Mouse (Mus musculus) G1E (cell line): ENCODE data around the gene Copg1. TPM values are rescaled to one million over a fixed set of nuclear protein-coding genes. Genes with fewer than 3 reads are reported as not detected.

Source experiments
- ATAC-seq: 2 replicates; pipeline ENCODE4 v1.8.0; 2016; ENCODE audit warnings: mild to moderate bottlenecking; ENCODE audit not compliant: insufficient number of reproducible peaks, poor library complexity, low FRiP score, severe bottlenecking; ENCODE audit errors: extremely low read depth
- DNase-seq: peaks from one replicate; pipeline ENCODE4 v3.0.0; 2012; ENCODE audit warnings: low spot score
- H3K27me3 ChIP-seq: 2 replicates; pipeline ENCODE4 v1.6.1; 2012; ENCODE audit warnings: mild to moderate bottlenecking, low read length, inconsistent platforms; ENCODE audit not compliant: insufficient read depth
- H3K36me3 ChIP-seq: replicated peaks from 2 replicates; pipeline ENCODE3; 2012; ENCODE audit warnings: mild to moderate bottlenecking, inconsistent platforms
- H3K4me1 ChIP-seq: 2 replicates; pipeline ENCODE4 v1.6.1; 2012; ENCODE audit warnings: low read depth, low read length, inconsistent platforms, mixed read lengths; ENCODE audit not compliant: insufficient read depth
- H3K4me3 ChIP-seq: 2 replicates; pipeline ENCODE4 v1.5.1; 2012; ENCODE audit warnings: low read depth, mild to moderate bottlenecking, inconsistent platforms, low read length, moderate library complexity, mixed read lengths
- H3K9me3 ChIP-seq: replicated peaks from 2 replicates; pipeline ENCODE4 v1.6.1; 2012; ENCODE audit warnings: inconsistent platforms
- CTCF ChIP-seq: IDR thresholded peaks from 2 replicates; pipeline ENCODE4 v1.5.1; 2012; ENCODE audit warnings: low read depth, low read length, inconsistent platforms, mixed read lengths
- GATA1 ChIP-seq: IDR thresholded peaks from 2 replicates; pipeline ENCODE4 v1.6.1; 2012; ENCODE audit warnings: borderline replicate concordance, low read length, inconsistent platforms, mixed read lengths
- GATA2 ChIP-seq: IDR thresholded peaks from 2 replicates; pipeline ENCODE4 v1.6.1; 2012; ENCODE audit warnings: low read depth, low read length, inconsistent platforms, borderline replicate concordance
- POLR2AphosphoS5 ChIP-seq: IDR thresholded peaks from 2 replicates; pipeline ENCODE4 v1.6.1; 2012; ENCODE audit warnings: low read depth, low read length, inconsistent platforms; ENCODE audit not compliant: insufficient replicate concordance
- TAL1 ChIP-seq: conservative IDR thresholded peaks from 2 replicates; pipeline ENCODE4 v1.6.1; 2012; ENCODE audit warnings: low read depth, low read length, inconsistent platforms, mixed read lengths
- polyA plus RNA-seq: library from polyadenylated mRNA; stranded (reverse); fragments of >175 nt; gene quantifications from 2 replicates; pipeline ENCODE4 v1.2.3, GENCODE M21; 2012
- total RNA-seq, 2 experiments: library from RNA; stranded (forward) in 1 of 2; stranded (reverse) in 1 of 2; fragments of 200-1000 nt in 1 of 2; fragments of >200 nt in 1 of 2; fragmentation: Nextera tagmentation in 1 of 2; gene quantifications; 2 replicates each; pipeline ENCODE4 v1.2.3; 2014 to 2017

The Copg1 gene
- total RNA-seq (2014; fragmentation: Nextera tagmentation), result 53.7 and 61.5 TPM in 2 replicates
- total RNA-seq (2017), result 73.3 and 81.9 TPM in 2 replicates
- polyA plus RNA-seq, result 16.1 and 45.2 TPM in 2 replicates

GRCm38 (mm10) chr6:87887594-87888233, at the start of gene Copg1:
Gene Copg1, plus strand, starts transcription at chr6:87887814.
- Histone ChIP-seq H3K4me1 (peaks cover 35% of the 10 kb centered on the region), H3K36me3 (peaks cover 42% of the 10 kb centered on the region), H3K27me3 (no peaks in the 10 kb centered on the region), H3K4me3 (peak within 1 kb of the TSS; percentile 83), H3K9me3 (no peaks in the 10 kb centered on the region)
- ATAC-seq, result peak; percentile 94
- peak; percentile 78 for TF ChIP-seq CTCF
- TF ChIP-seq GATA1, result no peak
- peak; percentile 89 for DNase-seq

GRCm38 (mm10) chr6:87838551-87839197, 48.9 kb upstream of the Copg1 start, which contains the start of gene Isy1:
Gene Isy1, minus strand, starts transcription at chr6:87838798.
- H3K4me1 ChIP-seq, result peaks cover 39% of the 10 kb centered on the region
- H3K27me3 ChIP-seq, result no peaks in the 10 kb centered on the region
- H3K9me3 ChIP-seq, result no peaks in the 10 kb centered on the region
- no peak for TF ChIP-seq CTCF
- TF ChIP-seq GATA1, result no peak
- TF ChIP-seq GATA2, result no peak
- TF ChIP-seq POLR2AphosphoS5, result 0 out of 2 replicates have a peak, but pooled peaks have one; percentile 65
- TF ChIP-seq TAL1, result no peak
- H3K36me3 ChIP-seq, result peaks cover 69% of the 10 kb centered on the region
- ATAC-seq (peak; percentile 94), DNase-seq (peak; percentile 76)
- H3K4me3 ChIP-seq, result peak within 1 kb of the TSS; percentile 75

DNA sequence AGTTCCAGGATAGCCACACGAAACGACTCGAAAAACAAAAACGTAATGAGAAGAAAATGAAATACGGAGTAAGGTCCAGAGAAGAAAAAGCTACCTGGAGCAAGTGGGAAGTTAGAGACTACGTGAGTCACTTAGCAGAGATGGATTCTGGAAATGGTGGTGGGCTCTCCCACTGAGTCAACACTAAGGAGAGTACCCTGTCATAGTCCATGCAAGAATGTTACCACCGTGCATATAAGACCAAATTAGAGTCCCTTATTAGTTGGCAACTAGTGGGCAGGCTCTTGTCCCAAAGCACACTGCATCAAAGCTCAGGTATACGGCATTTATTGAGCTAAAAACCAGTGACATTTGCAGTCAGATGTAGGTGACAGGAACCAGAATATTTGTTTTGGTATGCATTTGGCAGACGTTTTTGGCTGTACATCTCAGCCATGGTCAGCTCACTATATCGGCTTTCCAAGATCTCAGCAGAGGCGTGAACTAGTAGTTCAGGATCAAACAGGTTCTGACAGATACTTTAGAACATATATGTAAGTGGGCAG, 47.7 kb upstream of the Copg1 start:
- Histone ChIP-seq H3K27me3 (no peaks in the 10 kb centered on the region), H3K9me3 (no peaks in the 10 kb centered on the region), H3K4me1 (peaks cover 44% of the 10 kb centered on the region), H3K36me3 (peaks cover 69% of the 10 kb centered on the region), H3K4me3 (no peak overlapping the region; the same call in 1 of the 2 replicates)
- ATAC-seq (no peak), DNase-seq (no peak)
- TF ChIP-seq POLR2AphosphoS5 (peak; percentile 85; the same call in 1 of the 2 replicates), GATA2 (no peak)

DNA sequence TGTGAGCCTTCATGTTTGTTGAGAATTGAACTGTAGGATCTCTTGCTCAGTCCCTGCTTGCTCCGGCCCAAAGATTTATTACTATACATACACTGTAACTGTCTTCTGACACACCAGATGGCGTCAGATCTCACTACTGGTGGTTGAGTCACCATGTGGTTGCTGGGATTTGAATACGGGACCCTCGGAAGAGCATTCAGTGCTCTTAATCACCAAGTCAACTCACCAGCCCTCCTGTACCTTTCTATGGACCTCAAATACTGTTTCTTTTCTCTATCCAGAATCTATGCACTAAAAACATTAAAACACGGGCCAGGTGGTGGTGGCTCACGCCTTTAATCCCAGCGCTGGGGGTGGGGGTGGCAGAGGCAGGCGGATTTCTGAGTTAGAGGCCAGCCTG, 46.0 kb upstream of the Copg1 start:
- Histone ChIP-seq H3K4me3 (no peak overlapping the region), H3K27me3 (no peaks in the 10 kb centered on the region), H3K36me3 (peaks cover 71% of the 10 kb centered on the region), H3K4me1 (peaks cover 56% of the 10 kb centered on the region), H3K9me3 (no peaks in the 10 kb centered on the region)
- TF ChIP-seq POLR2AphosphoS5 (no peak; the same call in 1 of the 2 replicates), TAL1 (no peak), GATA2 (no peak), GATA1 (no peak), CTCF (no peak)
- DNase-seq (no peak), ATAC-seq (no peak)

DNA sequence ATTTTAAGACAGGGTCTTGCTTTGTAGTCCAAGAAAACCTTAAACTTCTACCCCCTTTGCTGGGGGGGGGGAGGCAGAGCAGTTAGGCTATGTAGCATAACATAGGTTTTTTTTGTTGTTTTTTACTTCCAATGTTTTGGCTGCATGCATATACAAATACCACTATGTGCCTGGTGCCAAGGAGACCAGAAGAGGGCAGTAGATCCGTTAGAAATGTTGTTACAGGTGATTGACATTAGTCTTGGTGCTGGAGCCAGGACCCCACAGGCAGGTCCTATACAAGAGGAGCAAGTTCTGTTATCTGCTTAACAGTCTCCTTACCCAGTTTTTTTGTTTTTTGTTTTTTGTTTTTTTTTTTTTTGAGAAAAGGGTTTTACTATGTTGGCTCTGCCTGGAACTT, 45.4 kb upstream of the Copg1 start:
- H3K27me3 ChIP-seq, result no peaks in the 10 kb centered on the region
- peaks cover 72% of the 10 kb centered on the region for H3K36me3 ChIP-seq
- ATAC-seq (no peak), DNase-seq (no peak)
- peaks cover 55% of the 10 kb centered on the region for H3K4me1 ChIP-seq
- no peaks in the 10 kb centered on the region for H3K9me3 ChIP-seq
- H3K4me3 ChIP-seq, result no peak overlapping the region
- TF ChIP-seq GATA1 (no peak), CTCF (no peak; the same call in 1 of the 2 replicates), TAL1 (no peak), POLR2AphosphoS5 (no peak), GATA2 (no peak)

GRCm38 (mm10) chr6:87845031-87845695, 42.5 kb upstream of the Copg1 start:
- ATAC-seq (no peak), DNase-seq (no peak)
- no peak for TF ChIP-seq POLR2AphosphoS5
- TF ChIP-seq CTCF, result no peak
- TF ChIP-seq TAL1, result no peak
- TF ChIP-seq GATA2, result no peak
- TF ChIP-seq GATA1, result no peak
- Histone ChIP-seq H3K27me3 (no peaks in the 10 kb centered on the region), H3K9me3 (no peaks in the 10 kb centered on the region), H3K36me3 (peaks cover 85% of the 10 kb centered on the region), H3K4me1 (peaks cover 58% of the 10 kb centered on the region), H3K4me3 (no peak overlapping the region)
